ENCODE assay signal across 8 mouse cellular contexts in the genomic region with DNA sequence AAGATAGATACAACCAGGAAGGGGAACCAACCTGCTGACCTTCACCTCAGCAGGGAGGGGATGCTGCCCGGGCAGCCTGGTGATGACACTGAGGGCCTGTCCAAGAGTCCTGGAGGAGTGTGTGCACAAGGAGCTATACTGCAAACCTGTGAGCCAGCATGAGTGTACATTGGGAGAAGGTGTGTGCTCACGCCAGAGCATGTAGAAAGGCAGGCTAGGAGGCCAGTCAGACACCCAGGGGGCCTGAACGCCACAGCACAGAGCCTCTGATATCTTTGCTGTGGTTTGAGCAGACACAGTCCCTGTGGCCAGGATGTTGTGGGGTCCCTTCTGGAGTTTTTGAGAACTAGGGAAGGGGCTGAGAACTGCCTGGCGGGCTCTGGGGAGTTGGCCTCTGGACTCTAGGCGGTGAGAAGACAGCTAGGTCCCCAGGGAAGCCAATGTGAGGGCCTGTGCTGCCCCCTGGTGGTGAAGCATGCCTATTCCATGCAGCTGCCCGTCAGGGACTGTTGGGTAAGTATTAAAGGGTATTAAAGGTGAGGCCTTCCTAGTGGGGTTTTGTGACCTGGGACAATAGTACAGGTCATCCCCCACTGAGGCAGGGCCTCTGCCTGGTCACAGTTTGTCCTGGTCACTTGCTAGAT. TPM values are rescaled to one million over a fixed set of nuclear protein-coding genes. Genes with fewer than 3 reads are reported as not detected.
DNase-seq lines count a peak whose midpoint lies in the region; ATAC-seq lines count a peak whose summit lies in the region.

No protein-coding gene starts in this region.

- 37% methylated on average over 6 of the region's 6 CpGs for WGBS in hindbrain, embryonic 12.5 days

- H3K4me3 ChIP-seq in hindbrain, embryonic 12.5 days: no peak overlapping the region

- no peak overlapping the region for H3K9ac ChIP-seq in hindbrain, embryonic 12.5 days

- no peaks in the 10 kb centered on the region for H3K36me3 ChIP-seq in hindbrain, embryonic 12.5 days

- ATAC-seq in hindbrain, embryonic 12.5 days (ENCODE audit: low FRiP score): peak; percentile 58; the same call in 1 of the 2 replicates

- 0 out of 2 replicates have a peak, but pooled peaks cover 2% of the 10 kb centered on the region for H3K4me1 ChIP-seq in hindbrain, embryonic 12.5 days

- no peak overlapping the region for H3K27ac ChIP-seq in hindbrain, embryonic 12.5 days

- peaks cover 19% of the 10 kb centered on the region; the same call in 1 of the 2 replicates for H3K27me3 ChIP-seq in hindbrain, embryonic 12.5 days

- no peaks in the 10 kb centered on the region for H3K9me3 ChIP-seq in hindbrain, embryonic 12.5 days (replicated peaks)

- DNase-seq in NIH3T3 (ENCODE audit: low read depth): peak; percentile 83
- DNase-seq in cerebellum, postnatal 10 days: peak; percentile 92 to 96
- peak; percentile 53 to 83 for DNase-seq in frontal cortex, postnatal 14 days (ENCODE audit: low spot score in 2 of 2)
- peak; percentile 92 to 98 for DNase-seq in layer of hippocampus, postnatal 25 days (ENCODE audit: extremely low spot score in 1 of 2, low spot score in 1 of 2)
- peak; percentile 85 for DNase-seq in lung, postnatal 25 days (ENCODE audit: low spot score)
- DNase-seq in retina, postnatal 1 day: peak; percentile 89
- peak; percentile 91 for DNase-seq in thymus, postnatal 4 days

- no peak overlapping the region for H3K4me2 ChIP-seq in hindbrain, embryonic 12.5 days (replicated peaks)

RNA-seq across cellular contexts. Expression of gene Ano1, which starts 24.2 kb away (rescaled TPM):
- 6.9 and 7.5 TPM in 2 replicates for polyA plus RNA-seq in hindbrain, embryonic 12.5 days (2016; fragmentation: Nextera tagmentation; extraction: Ambion mirVana)
- 1 to 10 TPM; 2.4 to 4.6 TPM for total RNA-seq in layer of hippocampus, postnatal 25 days (2021)
